Mouse (Mus musculus) kidney, adult 8-10 months (tissue): ENCODE results near the gene Magea6.
"Not testable (repeated sequence)": the region's sequence is repeated elsewhere in the genome, so short reads cannot be mapped to it uniquely, and the experiment has no call there.

ENCODE experiments used
- DNase-seq, 2 experiments: peaks; one replicate each; pipeline ENCODE4 v3.0.0; 2022

Magea6 gene

GRCm38 (mm10) chrX:154935887-154936286 is at the start of gene Magea6:
Magea6 (minus strand) TSS chrX:154935987.
- DNase-seq: not testable (repeated sequence)

- DNase-seq: not testable (repeated sequence)
These were observed 13.6 kb upstream of the Magea6 start, which contains the start of gene Magea3 for GRCm38 (mm10) chrX:154949405-154949804. Magea3 (minus strand) TSS chrX:154949505.

- DNase-seq: not testable (repeated sequence)
These were observed 45.6 kb downstream of the Magea6 start, which contains the start of gene Cldn34b1 for GRCm38 (mm10) chrX:154890167-154890566. Cldn34b1 (minus strand) TSS chrX:154890267.
